Mouse (Mus musculus): Measurements from ENCODE around the gene Wdr60. TPM values are rescaled to one million over a fixed set of nuclear protein-coding genes. Genes with fewer than 3 reads are reported as not detected.

Wdr60 gene
- polyA plus RNA-seq, 1 experiment from 2014 or later = 17.3 TPM

DNA sequence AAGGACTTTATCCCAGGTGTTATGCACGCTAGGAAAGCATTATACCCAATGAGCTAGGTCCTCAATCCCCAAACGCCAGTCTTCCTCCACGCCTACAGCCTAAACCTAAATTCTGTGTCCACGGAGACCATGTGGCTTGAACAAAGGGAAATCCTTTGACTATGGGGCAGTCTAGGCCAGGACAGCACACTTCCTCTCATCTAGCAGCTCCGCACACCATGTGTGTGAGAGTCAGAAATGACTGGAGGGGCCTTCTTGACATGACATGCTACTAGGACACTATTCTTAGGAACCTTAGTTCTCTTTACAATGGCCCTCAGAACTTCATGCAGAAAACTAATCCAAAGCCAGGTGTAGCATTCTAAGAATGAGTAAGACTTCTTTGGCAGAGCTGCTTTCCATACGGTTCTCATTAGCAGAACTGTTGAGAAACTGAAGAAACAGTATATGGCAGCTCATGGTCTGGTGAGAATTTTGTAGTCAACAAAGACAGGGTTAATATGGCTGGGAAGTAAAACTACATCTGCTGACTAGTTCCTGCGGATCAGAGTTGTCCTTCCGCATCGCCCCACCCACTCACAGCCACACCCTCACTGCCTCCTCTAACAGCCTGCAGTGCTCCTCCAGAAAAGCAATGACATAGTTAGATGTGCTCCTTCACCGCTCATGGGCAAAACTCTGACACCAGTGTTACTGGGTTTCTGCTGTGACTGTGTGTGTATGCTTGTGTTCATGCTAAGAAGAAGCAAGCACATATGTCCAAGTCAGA is 36.3 kb downstream of the Wdr60 start:
- H3K4me2 ChIP-seq (replicated peaks; ENCODE audit: low read depth, low read length) = no peak overlapping the region
- H3K9ac ChIP-seq (ENCODE audit: low read depth, low read length) = no peak overlapping the region
- WGBS = 87% methylated on average over 10 of the region's 10 CpGs
- H3K4me1 ChIP-seq (replicated peaks; ENCODE audit: control insufficient read depth, insufficient read depth, low read length) = no peaks in the 10 kb centered on the region
- no peak overlapping the region for H3K27ac ChIP-seq (ENCODE audit: low read depth, low read length)
- no peaks in the 10 kb centered on the region for H3K27me3 ChIP-seq (ENCODE audit: control insufficient read depth, insufficient read depth, low read length)
- ATAC-seq (ENCODE audit: low FRiP score) (no peak), DNase-seq (ENCODE audit: low spot score) (no peak)
- H3K4me3 ChIP-seq (ENCODE audit: low read depth, low read length) = no peak overlapping the region
- H3K36me3 ChIP-seq (ENCODE audit: control insufficient read depth, insufficient read depth, low read length) = no peaks in the 10 kb centered on the region
- no peaks in the 10 kb centered on the region for H3K9me3 ChIP-seq (ENCODE audit: control insufficient read depth, low read length)

DNA sequence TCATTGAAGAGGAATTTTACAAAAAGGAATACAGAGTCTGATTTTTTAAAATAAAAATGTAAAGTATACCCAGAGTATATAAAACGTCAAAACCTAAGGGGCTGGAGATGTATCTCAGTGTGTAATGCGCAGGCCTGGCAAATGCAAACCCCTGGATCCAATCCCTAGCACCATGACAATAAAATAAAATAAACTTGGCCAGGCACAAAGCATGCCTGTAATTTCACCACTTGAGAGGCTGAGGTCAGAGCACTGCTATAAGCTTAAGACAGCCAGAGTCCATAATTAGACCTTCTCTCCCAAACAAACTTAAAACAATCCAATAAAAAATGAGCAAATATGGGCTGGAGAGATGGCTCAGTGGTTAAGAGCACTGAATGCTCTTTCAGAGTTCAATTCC is 39.7 kb downstream of the Wdr60 start:
- Histone ChIP-seq H3K27me3 (ENCODE audit: control insufficient read depth, insufficient read depth, low read length) (no peaks in the 10 kb centered on the region), H3K4me1 (replicated peaks; ENCODE audit: control insufficient read depth, insufficient read depth, low read length) (no peaks in the 10 kb centered on the region), H3K4me3 (ENCODE audit: low read depth, low read length) (no peak overlapping the region), H3K27ac (ENCODE audit: low read depth, low read length) (no peak overlapping the region), H3K9ac (ENCODE audit: low read depth, low read length) (no peak overlapping the region), H3K4me2 (replicated peaks; ENCODE audit: low read depth, low read length) (no peak overlapping the region), H3K36me3 (ENCODE audit: control insufficient read depth, insufficient read depth, low read length) (no peaks in the 10 kb centered on the region), H3K9me3 (ENCODE audit: control insufficient read depth, low read length) (no peaks in the 10 kb centered on the region)
- WGBS = 91% methylated on average over 2 of the region's 2 CpGs
- ATAC-seq (ENCODE audit: low FRiP score) = no peak
- no peak for DNase-seq (ENCODE audit: low spot score)

DNA sequence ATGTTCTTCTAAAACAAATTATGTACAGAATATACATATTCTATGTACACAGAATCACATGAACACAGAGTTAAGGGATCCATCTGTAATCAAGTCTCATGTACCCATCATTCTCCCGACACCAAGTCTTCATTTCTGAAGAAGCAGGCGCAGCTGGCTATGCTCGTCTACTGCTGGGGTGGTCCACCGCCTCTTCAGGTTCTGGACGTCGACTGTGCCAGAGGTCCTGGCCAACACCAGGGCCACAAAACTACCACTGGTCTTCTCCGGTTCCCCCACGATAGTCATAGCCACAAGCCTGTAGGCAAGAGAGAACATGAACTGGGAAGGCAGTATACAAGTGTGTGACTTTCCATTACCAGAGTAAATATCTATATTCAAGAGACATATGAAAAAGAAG is 55.3 kb downstream of the Wdr60 start:
- H3K27me3 ChIP-seq (ENCODE audit: control insufficient read depth, insufficient read depth, low read length) = no peaks in the 10 kb centered on the region
- no peaks in the 10 kb centered on the region for H3K4me1 ChIP-seq (replicated peaks; ENCODE audit: control insufficient read depth, insufficient read depth, low read length)
- no peak overlapping the region for H3K4me3 ChIP-seq (ENCODE audit: low read depth, low read length)
- no peak overlapping the region for H3K27ac ChIP-seq (ENCODE audit: low read depth, low read length)
- H3K36me3 ChIP-seq (ENCODE audit: control insufficient read depth, insufficient read depth, low read length) = no peaks in the 10 kb centered on the region
- H3K4me2 ChIP-seq (replicated peaks; ENCODE audit: low read depth, low read length) = no peak overlapping the region
- ATAC-seq (ENCODE audit: low FRiP score) = no peak
- WGBS = 93% methylated on average over 8 of the region's 8 CpGs
- no peaks in the 10 kb centered on the region for H3K9me3 ChIP-seq (ENCODE audit: control insufficient read depth, low read length)
- DNase-seq (ENCODE audit: low spot score) = no peak
- H3K9ac ChIP-seq (ENCODE audit: low read depth, low read length) = no peak overlapping the region

DNA sequence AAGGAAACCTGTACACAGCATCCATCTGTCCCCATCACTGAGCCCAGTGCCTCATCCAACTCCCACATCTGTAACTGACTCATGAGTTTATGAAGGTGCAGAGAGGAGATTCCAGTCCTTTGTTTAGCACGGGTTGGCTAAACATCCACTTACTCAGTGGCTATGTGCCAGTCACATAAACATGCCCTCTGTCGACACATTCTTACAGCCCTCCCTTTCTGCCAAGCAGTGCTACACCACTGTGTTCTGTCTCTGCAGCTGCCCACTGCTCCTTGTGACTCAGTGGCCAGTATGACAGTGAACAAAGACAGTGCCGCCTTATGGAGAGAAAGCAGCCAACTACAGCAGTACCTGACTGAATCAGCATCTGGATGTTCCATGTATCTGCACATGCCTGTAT is 57.1 kb downstream of the Wdr60 start:
- Histone ChIP-seq H3K36me3 (ENCODE audit: control insufficient read depth, insufficient read depth, low read length) (no peaks in the 10 kb centered on the region), H3K4me1 (replicated peaks; ENCODE audit: control insufficient read depth, insufficient read depth, low read length) (no peaks in the 10 kb centered on the region), H3K9ac (ENCODE audit: low read depth, low read length) (no peak overlapping the region), H3K27me3 (ENCODE audit: control insufficient read depth, insufficient read depth, low read length) (no peaks in the 10 kb centered on the region), H3K9me3 (ENCODE audit: control insufficient read depth, low read length) (no peaks in the 10 kb centered on the region), H3K4me2 (replicated peaks; ENCODE audit: low read depth, low read length) (no peak overlapping the region), H3K27ac (ENCODE audit: low read depth, low read length) (no peak overlapping the region), H3K4me3 (ENCODE audit: low read depth, low read length) (no peak overlapping the region)
- DNase-seq (ENCODE audit: low spot score) (no peak), ATAC-seq (ENCODE audit: low FRiP score) (no peak)
- 88% methylated on average over 3 of the region's 3 CpGs for WGBS

DNA sequence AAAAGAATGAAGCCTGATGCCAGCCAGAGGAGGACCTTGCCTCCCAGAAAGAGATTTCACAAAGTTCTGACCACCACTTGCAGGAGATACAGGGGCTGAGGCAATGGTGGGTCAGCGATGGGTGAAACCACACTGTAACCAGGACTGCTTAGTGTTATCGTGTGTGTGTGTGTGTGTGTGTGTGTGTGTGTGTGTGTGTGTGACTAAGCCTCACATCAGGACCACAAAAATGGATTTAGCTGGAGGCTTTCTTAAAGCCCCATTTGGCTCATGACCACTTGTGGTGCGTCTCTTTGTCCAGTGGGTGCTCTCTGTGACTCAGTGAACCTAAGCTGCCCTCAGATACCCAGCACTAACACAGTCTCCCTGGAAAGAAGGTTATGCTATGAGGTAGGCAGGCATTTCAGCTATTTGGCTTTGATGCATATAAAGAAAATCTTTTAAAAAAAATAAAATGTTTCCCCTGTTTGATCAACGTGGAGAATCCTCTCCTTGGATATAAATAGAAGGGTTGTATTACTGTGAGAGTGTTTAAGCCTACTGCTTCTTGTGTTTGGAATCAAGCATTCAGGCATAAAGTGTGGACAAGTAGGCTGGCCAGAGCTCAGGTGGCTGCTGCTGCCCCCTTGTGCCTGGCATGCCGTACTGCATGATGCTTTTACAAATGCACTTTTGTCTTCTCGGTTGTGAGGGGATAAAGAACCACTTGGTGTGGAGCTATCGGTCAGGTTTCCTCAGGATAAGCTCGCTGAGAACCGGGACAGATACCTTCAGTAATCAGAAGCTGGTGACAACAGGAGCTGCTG is 60.4 kb downstream of the Wdr60 start:
- H3K4me1 ChIP-seq (replicated peaks; ENCODE audit: control insufficient read depth, insufficient read depth, low read length) = no peaks in the 10 kb centered on the region
- no peak overlapping the region for H3K4me2 ChIP-seq (replicated peaks; ENCODE audit: low read depth, low read length)
- no peak overlapping the region for H3K9ac ChIP-seq (ENCODE audit: low read depth, low read length)
- no peaks in the 10 kb centered on the region for H3K36me3 ChIP-seq (ENCODE audit: control insufficient read depth, insufficient read depth, low read length)
- H3K27ac ChIP-seq (ENCODE audit: low read depth, low read length) = no peak overlapping the region
- H3K4me3 ChIP-seq (ENCODE audit: low read depth, low read length) = no peak overlapping the region
- 37% methylated on average over 9 of the region's 9 CpGs for WGBS
- peak; percentile 71 for DNase-seq (ENCODE audit: low spot score)
- H3K9me3 ChIP-seq (ENCODE audit: control insufficient read depth, low read length) = no peaks in the 10 kb centered on the region
- ATAC-seq (ENCODE audit: low FRiP score) = peak; percentile 59
- no peaks in the 10 kb centered on the region for H3K27me3 ChIP-seq (ENCODE audit: control insufficient read depth, insufficient read depth, low read length)

DNA sequence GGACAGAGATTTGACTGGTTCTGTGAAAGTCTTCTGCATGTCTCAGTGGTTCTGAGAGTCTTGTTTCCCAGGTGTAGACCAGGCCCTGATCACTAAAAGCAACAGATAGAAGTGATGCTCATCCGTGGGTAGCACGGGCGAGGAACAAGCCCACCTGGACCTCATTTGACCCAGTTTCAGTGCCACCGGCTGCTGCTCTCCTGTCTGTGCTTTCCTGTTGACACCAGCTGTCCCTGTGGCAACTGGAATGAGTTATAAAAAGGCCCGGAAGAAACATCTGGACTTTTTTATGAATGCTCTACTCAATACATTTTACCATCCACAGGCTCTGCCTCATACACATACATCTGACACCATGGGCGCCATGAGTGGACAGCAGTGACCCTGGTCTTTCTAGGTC is 64.0 kb downstream of the Wdr60 start:
- H3K36me3 ChIP-seq (ENCODE audit: control insufficient read depth, insufficient read depth, low read length) = no peaks in the 10 kb centered on the region
- no peak overlapping the region for H3K9ac ChIP-seq (ENCODE audit: low read depth, low read length)
- DNase-seq (ENCODE audit: low spot score) (no peak), ATAC-seq (ENCODE audit: low FRiP score) (no peak)
- WGBS = 86% methylated on average over 6 of the region's 6 CpGs
- no peak overlapping the region for H3K4me3 ChIP-seq (ENCODE audit: low read depth, low read length)
- no peak overlapping the region for H3K27ac ChIP-seq (ENCODE audit: low read depth, low read length)
- H3K27me3 ChIP-seq (ENCODE audit: control insufficient read depth, insufficient read depth, low read length) = no peaks in the 10 kb centered on the region
- H3K4me1 ChIP-seq (replicated peaks; ENCODE audit: control insufficient read depth, insufficient read depth, low read length) = no peaks in the 10 kb centered on the region; the same call in 1 of the 2 replicates
- H3K4me2 ChIP-seq (replicated peaks; ENCODE audit: low read depth, low read length) = no peak overlapping the region
- no peaks in the 10 kb centered on the region for H3K9me3 ChIP-seq (ENCODE audit: control insufficient read depth, low read length)

DNA sequence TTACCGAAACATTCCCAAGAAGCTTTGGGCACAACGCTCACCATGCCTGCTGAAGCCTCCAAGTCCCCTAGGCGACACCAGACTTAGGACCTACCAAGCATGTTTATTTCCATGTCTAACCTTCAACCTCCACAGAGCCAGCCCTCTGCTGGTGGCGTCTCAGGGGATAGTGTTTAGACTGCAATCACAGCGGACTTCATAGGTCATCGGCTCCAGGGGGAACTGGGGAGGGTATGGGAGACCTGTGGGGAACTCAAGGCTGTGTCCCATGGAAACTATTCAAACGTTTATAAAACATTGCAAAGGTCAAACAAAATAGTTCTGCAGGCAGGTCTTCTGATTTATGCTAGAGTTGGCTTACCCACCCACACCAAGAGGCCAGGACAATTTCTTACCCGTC is 66.6 kb downstream of the Wdr60 start:
- H3K4me2 ChIP-seq (replicated peaks; ENCODE audit: low read depth, low read length) = no peak overlapping the region
- ATAC-seq (ENCODE audit: low FRiP score) (no peak), DNase-seq (ENCODE audit: low spot score) (no peak)
- no peak overlapping the region for H3K27ac ChIP-seq (ENCODE audit: low read depth, low read length)
- no peaks in the 10 kb centered on the region for H3K36me3 ChIP-seq (ENCODE audit: control insufficient read depth, insufficient read depth, low read length)
- no peak overlapping the region for H3K4me3 ChIP-seq (ENCODE audit: low read depth, low read length)
- H3K9me3 ChIP-seq (ENCODE audit: control insufficient read depth, low read length) = no peaks in the 10 kb centered on the region
- H3K9ac ChIP-seq (ENCODE audit: low read depth, low read length) = no peak overlapping the region
- WGBS = 82% methylated on average over 8 of the region's 8 CpGs
- H3K4me1 ChIP-seq (replicated peaks; ENCODE audit: control insufficient read depth, insufficient read depth, low read length) = no peaks in the 10 kb centered on the region; the same call in 1 of the 2 replicates
- H3K27me3 ChIP-seq (ENCODE audit: control insufficient read depth, insufficient read depth, low read length) = no peaks in the 10 kb centered on the region

DNA sequence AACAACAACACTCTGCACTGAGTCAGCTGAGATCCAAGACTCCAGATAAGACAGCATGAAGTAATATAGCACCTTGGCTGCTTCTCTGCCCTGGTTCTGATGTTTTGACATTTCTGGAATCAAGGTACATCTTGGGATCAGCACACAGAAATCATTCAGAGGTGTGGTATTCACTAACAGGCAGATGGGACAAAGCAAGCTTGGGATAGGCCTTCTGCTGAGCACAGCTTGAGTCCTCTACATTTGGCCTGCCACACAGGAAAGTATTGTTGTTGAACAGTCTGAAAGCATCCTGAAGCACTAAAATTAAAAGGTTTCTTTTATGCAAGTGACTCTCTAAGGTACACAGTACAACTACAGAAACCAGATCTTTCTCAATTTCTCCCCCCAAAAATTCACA is 68.2 kb downstream of the Wdr60 start:
- Histone ChIP-seq H3K4me1 (replicated peaks; ENCODE audit: control insufficient read depth, insufficient read depth, low read length) (no peaks in the 10 kb centered on the region; the same call in 1 of the 2 replicates), H3K4me2 (replicated peaks; ENCODE audit: low read depth, low read length) (no peak overlapping the region), H3K36me3 (ENCODE audit: control insufficient read depth, insufficient read depth, low read length) (no peaks in the 10 kb centered on the region), H3K27me3 (ENCODE audit: control insufficient read depth, insufficient read depth, low read length) (no peaks in the 10 kb centered on the region), H3K4me3 (ENCODE audit: low read depth, low read length) (no peak overlapping the region), H3K9ac (ENCODE audit: low read depth, low read length) (no peak overlapping the region), H3K27ac (ENCODE audit: low read depth, low read length) (no peak overlapping the region), H3K9me3 (ENCODE audit: control insufficient read depth, low read length) (no peaks in the 10 kb centered on the region)
- ATAC-seq (ENCODE audit: low FRiP score) (no peak), DNase-seq (ENCODE audit: low spot score) (no peak)

DNA sequence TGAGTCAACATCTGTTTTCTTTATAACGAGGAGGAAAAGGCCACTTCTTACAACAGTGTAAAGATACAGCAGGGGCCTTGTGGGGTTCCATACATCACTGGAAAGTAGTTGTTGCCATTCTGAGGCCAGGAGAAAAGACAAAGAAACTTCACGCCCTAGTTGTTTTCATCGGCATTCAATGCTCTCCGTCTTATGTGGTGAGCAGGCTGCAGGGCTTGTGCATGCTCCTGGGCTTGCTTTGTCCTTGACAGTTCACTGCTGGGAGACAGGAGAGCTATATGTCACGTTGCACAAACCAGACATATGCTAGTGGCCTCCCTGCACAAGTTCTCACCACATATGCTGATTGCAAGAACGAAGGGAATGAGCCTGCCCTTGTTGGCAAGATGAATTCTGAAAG is 68.9 kb downstream of the Wdr60 start:
- no peaks in the 10 kb centered on the region for H3K36me3 ChIP-seq (ENCODE audit: control insufficient read depth, insufficient read depth, low read length)
- no peak overlapping the region for H3K4me3 ChIP-seq (ENCODE audit: low read depth, low read length)
- 30% methylated on average over 6 of the region's 6 CpGs for WGBS
- no peaks in the 10 kb centered on the region for H3K9me3 ChIP-seq (ENCODE audit: control insufficient read depth, low read length)
- H3K9ac ChIP-seq (ENCODE audit: low read depth, low read length) = no peak overlapping the region
- DNase-seq (ENCODE audit: low spot score) (no peak), ATAC-seq (ENCODE audit: low FRiP score) (no peak)
- H3K4me1 ChIP-seq (replicated peaks; ENCODE audit: control insufficient read depth, insufficient read depth, low read length) = no peaks in the 10 kb centered on the region; the same call in 1 of the 2 replicates
- no peaks in the 10 kb centered on the region for H3K27me3 ChIP-seq (ENCODE audit: control insufficient read depth, insufficient read depth, low read length)
- no peak overlapping the region for H3K4me2 ChIP-seq (replicated peaks; ENCODE audit: low read depth, low read length)
- no peak overlapping the region for H3K27ac ChIP-seq (ENCODE audit: low read depth, low read length)
